Mouse (Mus musculus) hindbrain, embryonic 15.5 days (tissue): Measurements from ENCODE around the gene Gm19426. TPM values are rescaled to one million over a fixed set of nuclear protein-coding genes. Genes with fewer than 3 reads are reported as not detected.

Experiments used
- microRNA counts: library from miRNA; unstranded; fragments of <30 nt; microRNA quantifications from one replicate; lab custom pipeline; 2016
- microRNA-seq: library from miRNA; unstranded; fragments of <30 nt; microRNA quantifications from one replicate; pipeline ENCODE4, GENCODE M21; 2016
- polyA plus RNA-seq: library from polyadenylated mRNA; unstranded; fragments of >200 nt; fragmentation: Nextera tagmentation; extraction: Ambion mirVana; gene quantifications from 2 replicates; pipeline ENCODE4 v1.2.1, GENCODE M21; 2015

Gm19426 gene
- polyA plus RNA-seq, 1 experiment from 2014 or later: 5.9 TPM

MicroRNAs within 50 kb of the gene (microRNA counts, 519-probe panel; counts per million panel counts)
- microRNA mmu-miR-130a (lab: Ali Mortazavi, UCI): 5,301 counts per million, percentile 98 among the panel's probes with 10 or more counts

Small RNA genes lying within 50 kb of the gene (microRNA-seq; reads per million reads assigned to microRNA genes)
- 24,276 reads per million, percentile 98 among the genes with 10 or more reads in this experiment for gene Mir130a

Other genes with a start within 250 kb of the Gm19426 start
- gene Ctnnd1, start 92.9 kb downstream of the Gm19426 start, polyA plus RNA-seq: 32.6 and 32.7 TPM in 2 replicates
- 0.10 and 0.35 TPM in 2 replicates for gene Btbd18, start 84.6 kb downstream of the Gm19426 start, polyA plus RNA-seq
- 195 and 212 TPM in 2 replicates for gene Selenoh, start 72.9 kb downstream of the Gm19426 start, polyA plus RNA-seq
- gene Gm28635, start 65.6 kb downstream of the Gm19426 start, polyA plus RNA-seq: not detected in 2 replicates
- 53.4 and 53.6 TPM in 2 replicates for gene Med19, start 65.3 kb downstream of the Gm19426 start, polyA plus RNA-seq
- gene Tmx2, start 64.5 kb downstream of the Gm19426 start, polyA plus RNA-seq: 293 and 294 TPM in 2 replicates
- gene Zdhhc5, start 28.5 kb downstream of the Gm19426 start, polyA plus RNA-seq: 18.3 and 19.0 TPM in 2 replicates
- gene Clp1, start 16.3 kb downstream of the Gm19426 start, polyA plus RNA-seq: 20.7 and 22.4 TPM in 2 replicates
- 18.9 and 19.8 TPM in 2 replicates for gene Ypel4, start 9.6 kb downstream of the Gm19426 start, polyA plus RNA-seq
- 39.5 and 47.3 TPM in 2 replicates for gene Serping1, start 31.8 kb upstream of the Gm19426 start, polyA plus RNA-seq
- 23.2 and 26.7 TPM in 2 replicates for gene Ube2l6, start 55.2 kb upstream of the Gm19426 start, polyA plus RNA-seq
- not detected in 2 replicates for gene Smtnl1, start 79.0 kb upstream of the Gm19426 start, polyA plus RNA-seq
- gene Timm10, start 83.3 kb upstream of the Gm19426 start, polyA plus RNA-seq: 73.4 and 75.2 TPM in 2 replicates
- gene Slc43a1, start 95.2 kb upstream of the Gm19426 start, polyA plus RNA-seq: 2.3 and 2.4 TPM in 2 replicates
- gene Rtn4rl2, start 143.1 kb upstream of the Gm19426 start, polyA plus RNA-seq: 5.0 and 6.2 TPM in 2 replicates
- gene Slc43a3, start 192.9 kb upstream of the Gm19426 start, polyA plus RNA-seq: 5.2 and 5.3 TPM in 2 replicates
- 0.18 TPM in 1 of 2 replicates, not detected in the other for gene Prg2, start 236.8 kb upstream of the Gm19426 start, polyA plus RNA-seq
- not detected in 2 replicates for gene Prg3, start 244.6 kb upstream of the Gm19426 start, polyA plus RNA-seq